Mouse (Mus musculus): ENCODE measurements around the gene Dok5. TPM values are rescaled to one million over a fixed set of nuclear protein-coding genes. Genes with fewer than 3 reads are reported as not detected.

Gene Dok5
- polyA plus RNA-seq (2012; rRNA removed) (10.8 and 11.2 TPM in 2 replicates), polyA plus RNA-seq (2014; fragmentation: Nextera tagmentation; extraction: Ambion mirVana) (8.3 and 11.9 TPM in 2 replicates)

DNA sequence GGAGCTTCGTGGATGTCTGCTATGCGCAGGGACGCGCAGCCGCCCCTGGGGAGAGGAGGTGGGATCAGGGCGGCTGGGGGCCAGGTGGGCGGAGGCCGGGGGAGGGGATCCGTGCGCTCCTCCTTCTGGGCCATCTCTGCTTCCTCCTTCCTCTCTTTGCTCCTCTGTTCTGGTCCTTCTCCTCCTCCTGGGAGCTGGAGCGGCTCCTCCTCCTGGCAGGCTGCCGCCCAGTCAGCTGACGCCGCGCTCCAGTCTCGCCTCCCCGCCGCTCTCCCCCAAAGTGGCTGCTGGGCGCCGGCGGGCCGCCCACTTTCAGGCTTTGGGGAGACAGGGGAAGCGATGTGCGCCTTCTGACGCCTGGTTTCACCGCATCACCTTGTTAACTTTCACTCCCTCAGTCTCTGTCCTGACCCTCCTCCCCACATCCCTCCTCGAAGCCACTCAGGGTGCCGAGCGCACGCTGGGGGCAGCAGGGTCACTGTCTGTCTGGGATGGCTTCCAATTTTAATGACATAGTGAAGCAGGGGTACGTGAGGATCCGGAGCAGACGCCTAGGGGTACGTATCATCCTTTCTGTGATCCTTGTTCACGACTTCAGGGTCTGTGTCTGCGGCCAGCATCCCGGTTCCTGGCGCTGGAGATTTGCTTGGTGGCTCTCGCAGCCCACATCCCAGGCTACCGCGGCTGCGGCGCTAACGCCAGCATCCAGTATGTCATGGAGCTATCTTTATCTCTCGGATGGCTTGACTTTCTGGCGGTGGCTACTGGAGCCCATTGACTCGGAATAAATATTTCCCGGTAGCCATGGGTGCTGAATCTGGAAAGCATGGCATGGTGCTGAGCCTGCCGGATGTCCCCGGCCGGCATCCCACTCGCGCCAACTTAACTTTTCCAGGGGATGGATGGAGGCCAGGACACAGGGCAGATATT, at the start of gene Dok5:
Dok5 (plus strand) TSS at position 176 of the 930 bp plus-strand sequence.
- 2% methylated on average over 47 of the region's 53 CpGs for WGBS
- H3K9me3 ChIP-seq (ENCODE audit: control insufficient read depth, low read length): no peaks in the 10 kb centered on the region
- peak; percentile 79 for DNase-seq (ENCODE audit: low spot score)
- no peak within 1 kb of the TSS for H3K27ac ChIP-seq (replicated peaks; ENCODE audit: low read depth, low read length)
- peak within 1 kb of the TSS; percentile 52 for H3K4me3 ChIP-seq (replicated peaks; ENCODE audit: low read length)
- peak; percentile 87 for ATAC-seq (ENCODE audit: low FRiP score, low read depth)
- H3K36me3 ChIP-seq (ENCODE audit: control insufficient read depth, insufficient read depth, low read length): no peaks in the 10 kb centered on the region
- peak within 1 kb of the TSS; percentile 94 for H3K4me2 ChIP-seq (replicated peaks; ENCODE audit: low read depth, low read length, severe bottlenecking)
- H3K9ac ChIP-seq (ENCODE audit: low read depth, low read length, severe bottlenecking): peak within 1 kb of the TSS; percentile 53
- H3K27me3 ChIP-seq (ENCODE audit: control insufficient read depth, insufficient read depth, low read length): peaks cover 18% of the 10 kb centered on the region; the same call in 1 of the 2 replicates
- H3K4me1 ChIP-seq (ENCODE audit: control insufficient read depth, insufficient read depth, low read length): peaks cover 6% of the 10 kb centered on the region
- no peak for TF ChIP-seq POLR2A (IDR thresholded peaks at IDR 0.05; ENCODE audit: borderline replicate concordance, extremely low read depth, insufficient read depth, insufficient read length)

DNA sequence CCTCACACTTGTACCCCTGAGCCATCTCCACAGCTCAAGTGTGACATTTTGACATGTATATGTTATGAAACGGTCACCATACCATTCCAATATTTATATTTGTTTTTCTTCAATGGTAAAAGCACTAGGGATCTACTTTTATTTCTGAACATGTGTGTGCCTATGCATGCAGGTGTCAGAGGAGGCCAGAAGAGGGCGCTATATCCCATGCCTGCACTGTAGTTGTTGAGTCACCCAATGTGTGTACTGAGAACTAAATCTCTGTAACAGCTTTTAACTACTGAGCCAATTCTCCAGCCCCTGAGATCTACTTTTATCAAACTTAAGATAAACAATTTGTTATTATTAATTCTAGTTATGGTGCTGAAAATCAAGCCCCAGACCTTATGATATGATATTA, 48.2 kb upstream of the Dok5 start:
- TF ChIP-seq POLR2A (IDR thresholded peaks at IDR 0.05; ENCODE audit: borderline replicate concordance, extremely low read depth, insufficient read depth, insufficient read length): no peak
- no peak overlapping the region for H3K4me3 ChIP-seq (replicated peaks; ENCODE audit: low read length)
- WGBS: 78% methylated on average over 2 of the region's 2 CpGs
- H3K27ac ChIP-seq (replicated peaks; ENCODE audit: low read depth, low read length): no peak overlapping the region
- H3K4me1 ChIP-seq (ENCODE audit: control insufficient read depth, insufficient read depth, low read length): no peaks in the 10 kb centered on the region
- no peaks in the 10 kb centered on the region for H3K9me3 ChIP-seq (ENCODE audit: control insufficient read depth, low read length)
- H3K4me2 ChIP-seq (replicated peaks; ENCODE audit: low read depth, low read length, severe bottlenecking): no peak overlapping the region
- H3K36me3 ChIP-seq (ENCODE audit: control insufficient read depth, insufficient read depth, low read length): no peaks in the 10 kb centered on the region
- H3K9ac ChIP-seq (ENCODE audit: low read depth, low read length, severe bottlenecking): no peak overlapping the region
- H3K27me3 ChIP-seq (ENCODE audit: control insufficient read depth, insufficient read depth, low read length): no peaks in the 10 kb centered on the region
- ATAC-seq (ENCODE audit: low FRiP score, low read depth) (no peak), DNase-seq (ENCODE audit: low spot score) (no peak)

DNA sequence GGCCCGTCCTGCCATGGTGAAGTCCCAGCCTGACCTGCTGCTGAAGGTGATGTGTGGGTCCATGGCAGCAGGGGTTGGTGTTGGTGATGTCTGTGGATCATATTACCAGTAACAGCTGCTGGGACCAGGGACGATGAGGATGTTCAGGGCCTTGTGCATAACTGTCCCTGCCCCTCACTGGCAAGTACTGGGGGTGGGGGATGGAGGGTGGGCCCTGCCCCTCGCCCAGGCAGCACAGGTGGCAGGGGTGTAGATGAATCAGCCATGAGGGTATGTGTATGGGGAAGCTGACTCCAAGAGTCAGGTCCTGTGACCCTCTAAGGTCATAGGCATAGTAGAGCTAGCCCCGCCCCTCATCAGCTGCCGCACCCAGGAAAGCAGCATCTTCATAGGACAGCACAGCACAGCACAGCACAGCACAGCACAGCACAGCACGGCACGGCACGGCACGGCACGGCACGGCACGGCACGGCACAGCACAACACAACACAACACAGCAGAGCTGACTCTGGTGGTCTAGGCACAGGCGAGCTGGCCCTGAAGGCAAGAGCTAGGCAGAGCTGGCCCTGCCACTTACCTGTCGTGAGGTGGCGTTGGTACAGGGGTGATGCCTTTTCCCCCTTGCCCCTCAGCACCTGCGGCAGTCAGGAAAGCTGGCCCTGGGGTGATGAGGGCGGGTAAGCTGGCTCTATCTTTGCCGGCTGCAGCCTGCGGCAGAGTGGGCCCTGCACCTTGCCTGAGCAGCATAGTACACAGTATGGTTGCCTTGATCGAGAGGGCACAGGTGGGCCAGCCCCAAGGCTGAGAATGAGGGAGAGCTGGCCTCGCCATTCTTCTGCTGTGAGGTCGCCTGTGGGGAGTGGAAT, 36.3 kb upstream of the Dok5 start:
- ATAC-seq (ENCODE audit: low FRiP score, low read depth): no peak
- TF ChIP-seq POLR2A (IDR thresholded peaks at IDR 0.05; ENCODE audit: borderline replicate concordance, extremely low read depth, insufficient read depth, insufficient read length): no peak
- 83% methylated on average over 23 of the region's 23 CpGs for WGBS

DNA sequence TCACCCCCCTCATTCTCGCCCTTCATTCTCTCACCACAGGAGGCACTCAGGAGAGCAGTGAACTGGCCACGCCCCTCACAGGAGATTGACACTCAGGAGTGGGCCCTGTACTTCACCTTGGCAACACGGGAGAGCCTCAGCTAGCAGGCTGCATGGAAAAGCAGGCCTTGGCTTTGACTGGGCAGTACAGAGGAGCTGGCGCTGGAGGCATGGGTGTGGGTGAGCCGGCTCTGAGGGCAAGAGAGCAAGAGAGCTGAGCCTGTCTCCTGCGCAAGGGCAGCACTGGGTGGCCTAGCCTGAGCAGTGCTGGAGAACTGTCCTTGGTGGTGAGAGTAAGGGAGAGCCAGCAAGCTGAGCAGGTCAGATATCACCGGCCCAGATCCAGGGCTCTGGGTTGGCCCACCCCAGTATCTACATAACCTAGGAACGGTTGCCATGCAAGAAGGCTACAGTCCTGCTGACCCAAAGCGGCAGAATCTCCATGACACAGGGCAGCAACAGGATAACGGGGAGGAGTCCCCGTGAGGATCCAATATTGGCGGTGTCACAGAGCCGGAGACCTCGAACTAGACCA, 35.6 kb upstream of the Dok5 start:
- no peak for TF ChIP-seq POLR2A (IDR thresholded peaks at IDR 0.05; ENCODE audit: borderline replicate concordance, extremely low read depth, insufficient read depth, insufficient read length)
- no peaks in the 10 kb centered on the region for H3K27me3 ChIP-seq (ENCODE audit: control insufficient read depth, insufficient read depth, low read length)
- H3K9ac ChIP-seq (ENCODE audit: low read depth, low read length, severe bottlenecking): no peak overlapping the region
- H3K9me3 ChIP-seq (ENCODE audit: control insufficient read depth, low read length): no peaks in the 10 kb centered on the region
- H3K4me3 ChIP-seq (replicated peaks; ENCODE audit: low read length): no peak overlapping the region
- no peak overlapping the region for H3K27ac ChIP-seq (replicated peaks; ENCODE audit: low read depth, low read length)
- no peak overlapping the region for H3K4me2 ChIP-seq (replicated peaks; ENCODE audit: low read depth, low read length, severe bottlenecking)
- DNase-seq (ENCODE audit: low spot score) (no peak), ATAC-seq (ENCODE audit: low FRiP score, low read depth) (no peak)
- H3K4me1 ChIP-seq (ENCODE audit: control insufficient read depth, insufficient read depth, low read length): no peaks in the 10 kb centered on the region
- H3K36me3 ChIP-seq (ENCODE audit: control insufficient read depth, insufficient read depth, low read length): no peaks in the 10 kb centered on the region
- WGBS: 66% methylated on average over 14 of the region's 14 CpGs

More for the DNA sequence above, 36.3 kb upstream of the Dok5 start:
- Histone ChIP-seq H3K4me3 (replicated peaks; ENCODE audit: low read length) (no peak overlapping the region), H3K4me2 (replicated peaks; ENCODE audit: low read depth, low read length, severe bottlenecking) (no peak overlapping the region), H3K9ac (ENCODE audit: low read depth, low read length, severe bottlenecking) (no peak overlapping the region), H3K36me3 (ENCODE audit: control insufficient read depth, insufficient read depth, low read length) (no peaks in the 10 kb centered on the region), H3K9me3 (ENCODE audit: control insufficient read depth, low read length) (no peaks in the 10 kb centered on the region), H3K27ac (replicated peaks; ENCODE audit: low read depth, low read length) (no peak overlapping the region), H3K4me1 (ENCODE audit: control insufficient read depth, insufficient read depth, low read length) (no peaks in the 10 kb centered on the region), H3K27me3 (ENCODE audit: control insufficient read depth, insufficient read depth, low read length) (no peaks in the 10 kb centered on the region)
- DNase-seq (ENCODE audit: low spot score): no peak

DNA sequence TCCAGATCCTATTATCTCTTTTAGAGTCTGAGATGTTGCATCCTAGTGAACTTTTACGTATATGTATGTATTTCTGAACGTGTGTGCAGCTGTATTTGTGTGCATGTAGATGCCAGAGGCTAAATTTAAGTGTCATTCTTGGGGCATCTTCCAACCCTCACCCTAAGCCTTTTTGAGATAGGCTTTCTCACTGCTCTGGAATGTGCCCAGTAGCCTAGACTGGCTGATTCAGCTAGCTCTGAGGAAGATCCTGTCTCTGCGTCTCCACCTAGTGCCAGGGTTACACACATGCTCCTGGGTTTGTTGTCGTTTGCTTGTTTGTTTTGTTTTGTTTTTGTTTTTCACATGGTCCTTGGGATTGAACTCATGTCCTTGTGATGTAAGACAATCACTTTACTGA, 31.1 kb upstream of the Dok5 start:
- no peak for DNase-seq (ENCODE audit: low spot score)
- 85% methylated on average over 4 of the region's 4 CpGs for WGBS
- Histone ChIP-seq H3K36me3 (ENCODE audit: control insufficient read depth, insufficient read depth, low read length) (no peaks in the 10 kb centered on the region), H3K9ac (ENCODE audit: low read depth, low read length, severe bottlenecking) (no peak overlapping the region), H3K9me3 (ENCODE audit: control insufficient read depth, low read length) (no peaks in the 10 kb centered on the region), H3K27ac (replicated peaks; ENCODE audit: low read depth, low read length) (no peak overlapping the region), H3K4me1 (ENCODE audit: control insufficient read depth, insufficient read depth, low read length) (no peaks in the 10 kb centered on the region), H3K4me3 (replicated peaks; ENCODE audit: low read length) (no peak overlapping the region), H3K4me2 (replicated peaks; ENCODE audit: low read depth, low read length, severe bottlenecking) (no peak overlapping the region), H3K27me3 (ENCODE audit: control insufficient read depth, insufficient read depth, low read length) (no peaks in the 10 kb centered on the region)
- ATAC-seq (ENCODE audit: low FRiP score, low read depth): no peak
- TF ChIP-seq POLR2A (IDR thresholded peaks at IDR 0.05; ENCODE audit: borderline replicate concordance, extremely low read depth, insufficient read depth, insufficient read length): no peak
